Mouse (Mus musculus) mature B cell (primary cell): Measurements from ENCODE around the gene Gjc1.

Experiments used
- in situ Hi-C: fragments of 300-500 bp; cut with MboI; formaldehyde crosslinking; loops from 2 replicates; pipeline ENCODE4 v1.14.3; 2019

Gjc1 gene

GRCm38 (mm10) chr11:102771916-102772714 is 47.4 kb downstream of the Gjc1 start:
- in situ Hi-C loops: no loop called here

- in situ Hi-C loops: no loop called here
Observed at GRCm38 (mm10) chr11:102770662-102771435, 48.7 kb downstream of the Gjc1 start.

- in situ Hi-C loops: no loop called here
Observed at GRCm38 (mm10) chr11:102769993-102770661, 49.4 kb downstream of the Gjc1 start.

- in situ Hi-C loops: no loop called here
Observed at GRCm38 (mm10) chr11:102769141-102769540, 50.4 kb downstream of the Gjc1 start.

- in situ Hi-C loops: no loop called here
Observed at GRCm38 (mm10) chr11:102767055-102767670, 52.3 kb downstream of the Gjc1 start.

- in situ Hi-C loops: no loop called here
Observed at GRCm38 (mm10) chr11:102765416-102765815, 54.1 kb downstream of the Gjc1 start.

GRCm38 (mm10) chr11:102763009-102763767 is 56.3 kb downstream of the Gjc1 start:
- in situ Hi-C loops: no loop called here

GRCm38 (mm10) chr11:102762248-102762647 is 57.3 kb downstream of the Gjc1 start:
- in situ Hi-C loops: no loop called here

- in situ Hi-C loops: no loop called here
Observed at GRCm38 (mm10) chr11:102761309-102762210, 57.9 kb downstream of the Gjc1 start, which contains the start of gene Adam11. Gene Adam11, plus strand, starts transcription at chr11:102761439.

- in situ Hi-C loops: no loop called here
Observed at GRCm38 (mm10) chr11:102760805-102761308, 58.6 kb downstream of the Gjc1 start.

GRCm38 (mm10) chr11:102758977-102759376 is 60.5 kb downstream of the Gjc1 start:
- in situ Hi-C loops: no loop called here

- in situ Hi-C loops: no loop called here
Observed at GRCm38 (mm10) chr11:102755391-102755790, 64.1 kb downstream of the Gjc1 start.

- in situ Hi-C loops: no loop called here
Observed at GRCm38 (mm10) chr11:102754416-102754815, 65.1 kb downstream of the Gjc1 start.

- in situ Hi-C loops: no loop called here
Observed at GRCm38 (mm10) chr11:102753591-102754324, 65.7 kb downstream of the Gjc1 start.

GRCm38 (mm10) chr11:102752896-102753590 is 66.5 kb downstream of the Gjc1 start:
- in situ Hi-C loops: no loop called here

GRCm38 (mm10) chr11:102749712-102750111 is 69.8 kb downstream of the Gjc1 start:
- in situ Hi-C loops: no loop called here
